Mouse (Mus musculus) spleen, adult 10 weeks (tissue): ENCODE measurements around the gene Vmn2r113. TPM values are rescaled to one million over a fixed set of nuclear protein-coding genes. Genes with fewer than 3 reads are reported as not detected.

Source experiments
- polyA plus RNA-seq: library from polyadenylated mRNA; stranded (reverse); fragments of 350-450 nt; fragmentation: Illumina TruSeq; extraction: RNeasy Lipid Tissue Mini Kit (QIAGEN cat#74804); gene quantifications from one replicate; pipeline ENCODE4 v1.2.3, GENCODE M21; 2015; ENCODE audit warnings: low replicate concordance; ENCODE audit not compliant: insufficient read depth

Vmn2r113 gene
- not detected for polyA plus RNA-seq

GRCm38 (mm10) chr17:22942684-22943083 lies at the start of gene Vmn2r113:
TSS of gene Vmn2r113 (plus strand) at chr17:22942984.

Other genes with a start within 250 kb of the Vmn2r113 start
- 24.2 TPM for gene Zfp945, start 75.8 kb upstream of the Vmn2r113 start, polyA plus RNA-seq
- gene Vmn2r-ps130, start 118.2 kb downstream of the Vmn2r113 start, polyA plus RNA-seq: not detected